Mouse (Mus musculus) midbrain, embryonic 15.5 days (tissue): ENCODE results near the gene Zfp830. TPM values are rescaled to one million over a fixed set of nuclear protein-coding genes. Genes with fewer than 3 reads are reported as not detected.

ENCODE experiments used
- ATAC-seq: fragments of 200-750 bp; cut with Nextera tagmentation; replicated peaks from 2 replicates; pipeline ENCODE4 v1.8.0; 2017; ENCODE audit warnings: moderate TSS enrichment
- H3K27ac ChIP-seq: fragments of 300-500 bp; sonication (generic); 2 replicates; pipeline ENCODE4 v1.5.1; 2015; ENCODE audit warnings: mild to moderate bottlenecking, inconsistent platforms
- H3K27me3 ChIP-seq: fragments of 300-500 bp; sonication (generic); replicated peaks from 2 replicates; pipeline ENCODE4 v1.6.1; 2015; ENCODE audit warnings: inconsistent platforms
- H3K36me3 ChIP-seq: fragments of 300-500 bp; sonication (generic); replicated peaks from 2 replicates; pipeline ENCODE4 v1.6.1; 2015; ENCODE audit warnings: inconsistent platforms
- H3K4me1 ChIP-seq: fragments of 300-500 bp; sonication (generic); 2 replicates; pipeline ENCODE4 v1.6.1; 2015; ENCODE audit warnings: inconsistent platforms
- H3K4me2 ChIP-seq: fragments of 300-500 bp; sonication (generic); 2 replicates; pipeline ENCODE4 v1.6.1; 2015; ENCODE audit warnings: inconsistent platforms, mild to moderate bottlenecking, moderate library complexity
- H3K4me3 ChIP-seq: fragments of 300-500 bp; sonication (generic); 2 replicates; pipeline ENCODE4 v1.5.1; 2015; ENCODE audit warnings: mild to moderate bottlenecking, inconsistent platforms
- H3K9ac ChIP-seq: fragments of 300-500 bp; sonication (generic); 2 replicates; pipeline ENCODE4 v1.6.1; 2015; ENCODE audit warnings: mild to moderate bottlenecking, inconsistent platforms
- H3K9me3 ChIP-seq: fragments of 300-500 bp; sonication (generic); 2 replicates; pipeline ENCODE4 v1.6.1; 2016; ENCODE audit warnings: inconsistent platforms
- WGBS: fragments of 180-500 bp; shearing (Covaris S2); methylation state at CpG from one replicate; pipeline ENCODE4 v1.1.7; 2015; ENCODE audit warnings: mixed read lengths; 5-methylcytosine and 5-hydroxymethylcytosine counted together
- polyA plus RNA-seq: library from polyadenylated mRNA; unstranded; fragments of >200 nt; fragmentation: Nextera tagmentation; extraction: Ambion mirVana; gene quantifications from 2 replicates; pipeline ENCODE4 v1.2.1, GENCODE M21; 2015

The Zfp830 gene
- 28.3 and 31.9 TPM in 2 replicates for polyA plus RNA-seq

- Histone ChIP-seq H3K9ac (peak within 1 kb of the TSS; percentile 95), H3K27me3 (peaks cover 3% of the 10 kb centered on the region; the same call in 1 of the 2 replicates), H3K4me3 (peak within 1 kb of the TSS; percentile 99), H3K36me3 (0 out of 2 replicates have a peak, but pooled peaks cover 4% of the 10 kb centered on the region), H3K27ac (peak within 1 kb of the TSS; percentile 94), H3K4me1 (peaks cover 26% of the 10 kb centered on the region), H3K4me2 (peak within 1 kb of the TSS; percentile 95), H3K9me3 (no peaks in the 10 kb centered on the region)
- ATAC-seq = peak; percentile 100
- WGBS = under 1% methylated on average over 44 of the region's 44 CpGs
These were observed at the start of gene Zfp830, which contains the start of gene Cct6b for GRCm38 (mm10) chr11:82763742-82764437. Gene Zfp830, plus strand, starts transcription at chr11:82764345. Gene Cct6b, minus strand, starts transcription at chr11:82764321.

- Histone ChIP-seq H3K9me3 (no peaks in the 10 kb centered on the region), H3K27me3 (no peaks in the 10 kb centered on the region), H3K4me3 (no peak overlapping the region), H3K27ac (no peak overlapping the region), H3K4me1 (no peaks in the 10 kb centered on the region), H3K36me3 (no peaks in the 10 kb centered on the region), H3K4me2 (no peak overlapping the region), H3K9ac (no peak overlapping the region)
- WGBS = 80% methylated on average over 12 of the region's 12 CpGs
- no peak for ATAC-seq
These were observed 44.9 kb upstream of the Zfp830 start for GRCm38 (mm10) chr11:82719294-82719693.

GRCm38 (mm10) chr11:82726862-82727261, 37.3 kb upstream of the Zfp830 start:
- H3K9ac ChIP-seq = no peak overlapping the region
- no peak for ATAC-seq
- no peaks in the 10 kb centered on the region for H3K27me3 ChIP-seq
- no peaks in the 10 kb centered on the region for H3K9me3 ChIP-seq
- 93% methylated on average over 2 of the region's 2 CpGs for WGBS
- no peaks in the 10 kb centered on the region for H3K4me1 ChIP-seq
- no peaks in the 10 kb centered on the region for H3K36me3 ChIP-seq
- H3K27ac ChIP-seq = no peak overlapping the region
- H3K4me3 ChIP-seq = no peak overlapping the region
- H3K4me2 ChIP-seq = no peak overlapping the region

GRCm38 (mm10) chr11:82734227-82734626, 29.9 kb upstream of the Zfp830 start:
- Histone ChIP-seq H3K27ac (no peak overlapping the region), H3K4me1 (no peaks in the 10 kb centered on the region), H3K4me2 (no peak overlapping the region), H3K9ac (no peak overlapping the region), H3K27me3 (no peaks in the 10 kb centered on the region), H3K4me3 (no peak overlapping the region), H3K9me3 (no peaks in the 10 kb centered on the region), H3K36me3 (no peaks in the 10 kb centered on the region)
- no peak for ATAC-seq

GRCm38 (mm10) chr11:82739006-82739405, 25.1 kb upstream of the Zfp830 start:
- no peak for ATAC-seq
- H3K4me2 ChIP-seq = no peak overlapping the region

GRCm38 (mm10) chr11:82746138-82746537, 18.0 kb upstream of the Zfp830 start:
- Histone ChIP-seq H3K9ac (no peak overlapping the region), H3K4me1 (no peaks in the 10 kb centered on the region), H3K4me2 (no peak overlapping the region), H3K27me3 (no peaks in the 10 kb centered on the region), H3K9me3 (no peaks in the 10 kb centered on the region), H3K27ac (no peak overlapping the region), H3K36me3 (no peaks in the 10 kb centered on the region), H3K4me3 (no peak overlapping the region)
- ATAC-seq = no peak
- WGBS = 38% methylated on average over 6 of the region's 6 CpGs

More at GRCm38 (mm10) chr11:82739006-82739405, 25.1 kb upstream of the Zfp830 start:
- H3K27me3 ChIP-seq = no peaks in the 10 kb centered on the region
- no peak overlapping the region for H3K9ac ChIP-seq
- H3K9me3 ChIP-seq = no peaks in the 10 kb centered on the region
- H3K4me3 ChIP-seq = no peak overlapping the region
- no peak overlapping the region for H3K27ac ChIP-seq
- H3K36me3 ChIP-seq = no peaks in the 10 kb centered on the region
- H3K4me1 ChIP-seq = no peaks in the 10 kb centered on the region

- no peaks in the 10 kb centered on the region for H3K27me3 ChIP-seq
- no peaks in the 10 kb centered on the region for H3K9me3 ChIP-seq
- WGBS = 90% methylated on average over 8 of the region's 8 CpGs
- no peak overlapping the region for H3K4me3 ChIP-seq
- no peak overlapping the region for H3K9ac ChIP-seq
- no peaks in the 10 kb centered on the region for H3K36me3 ChIP-seq
- no peak overlapping the region for H3K4me2 ChIP-seq
- no peak overlapping the region for H3K27ac ChIP-seq
- H3K4me1 ChIP-seq = no peaks in the 10 kb centered on the region
- no peak for ATAC-seq
These were observed 17.2 kb upstream of the Zfp830 start for GRCm38 (mm10) chr11:82746857-82747366.

GRCm38 (mm10) chr11:82752349-82753115, 11.6 kb upstream of the Zfp830 start:
- H3K4me3 ChIP-seq = no peak overlapping the region
- H3K36me3 ChIP-seq = no peaks in the 10 kb centered on the region
- no peaks in the 10 kb centered on the region for H3K4me1 ChIP-seq
- H3K9me3 ChIP-seq = no peaks in the 10 kb centered on the region
- H3K27me3 ChIP-seq = no peaks in the 10 kb centered on the region
- H3K4me2 ChIP-seq = no peak overlapping the region
- H3K27ac ChIP-seq = no peak overlapping the region
- no peak for ATAC-seq
- no peak overlapping the region for H3K9ac ChIP-seq
- 67% methylated on average over 6 of the region's 6 CpGs for whole genome bisulfite sequencing

GRCm38 (mm10) chr11:82755919-82756318, 8.2 kb upstream of the Zfp830 start:
- Histone ChIP-seq H3K36me3 (no peaks in the 10 kb centered on the region), H3K4me1 (no peaks in the 10 kb centered on the region), H3K4me3 (no peak overlapping the region), H3K4me2 (no peak overlapping the region), H3K27me3 (peaks cover 3% of the 10 kb centered on the region; the same call in 1 of the 2 replicates), H3K9me3 (no peaks in the 10 kb centered on the region), H3K27ac (no peak overlapping the region), H3K9ac (no peak overlapping the region)
- ATAC-seq = no peak
- WGBS = 92% methylated on average over 1 of the region's 1 CpGs

- H3K4me3 ChIP-seq = no peak overlapping the region
These were observed 1.8 kb upstream of the Zfp830 start for GRCm38 (mm10) chr11:82762286-82762829.

GRCm38 (mm10) chr11:82763261-82763660, 884 bp upstream of the Zfp830 start:
- Histone ChIP-seq H3K27me3 (peaks cover 3% of the 10 kb centered on the region; the same call in 1 of the 2 replicates), H3K9ac (peak overlapping the region; percentile 95), H3K4me3 (peak overlapping the region; percentile 99), H3K36me3 (no peaks in the 10 kb centered on the region), H3K4me2 (peak overlapping the region; percentile 95), H3K4me1 (peaks cover 26% of the 10 kb centered on the region), H3K9me3 (no peaks in the 10 kb centered on the region), H3K27ac (peak overlapping the region; percentile 94)
- no peak for ATAC-seq
- 9% methylated on average over 4 of the region's 4 CpGs for WGBS

More at GRCm38 (mm10) chr11:82762286-82762829, 1.8 kb upstream of the Zfp830 start:
- Histone ChIP-seq H3K9ac (no peak overlapping the region), H3K4me1 (peaks cover 26% of the 10 kb centered on the region), H3K4me2 (no peak overlapping the region), H3K9me3 (no peaks in the 10 kb centered on the region), H3K27me3 (peaks cover 3% of the 10 kb centered on the region; the same call in 1 of the 2 replicates), H3K36me3 (no peaks in the 10 kb centered on the region), H3K27ac (no peak overlapping the region)
- WGBS = 85% methylated on average over 6 of the region's 6 CpGs
- ATAC-seq = no peak

- under 1% methylated on average over 28 of the region's 28 CpGs for WGBS
These were observed 336 bp downstream of the Zfp830 start for GRCm38 (mm10) chr11:82764438-82764924.

More at GRCm38 (mm10) chr11:82764438-82764924, 336 bp downstream of the Zfp830 start:
- Histone ChIP-seq H3K9me3 (no peaks in the 10 kb centered on the region), H3K4me1 (peaks cover 26% of the 10 kb centered on the region), H3K9ac (peak overlapping the region; percentile 95), H3K4me3 (peak overlapping the region; percentile 99), H3K36me3 (0 out of 2 replicates have a peak, but pooled peaks cover 4% of the 10 kb centered on the region), H3K27ac (peak overlapping the region; percentile 94), H3K27me3 (no peaks in the 10 kb centered on the region), H3K4me2 (peak overlapping the region; percentile 95)
- peak; percentile 71 for ATAC-seq
